Mouse (Mus musculus): ENCODE data around the gene Btnl6. TPM values are rescaled to one million over a fixed set of nuclear protein-coding genes. Genes with fewer than 3 reads are reported as not detected.

The Btnl6 gene
- polyA plus RNA-seq (2014; fragmentation: Illumina TruSeq; extraction: RNeasy Lipid Tissue Mini Kit (QIAGEN cat#74804); ENCODE audit: low replicate concordance), result 268 TPM

DNA sequence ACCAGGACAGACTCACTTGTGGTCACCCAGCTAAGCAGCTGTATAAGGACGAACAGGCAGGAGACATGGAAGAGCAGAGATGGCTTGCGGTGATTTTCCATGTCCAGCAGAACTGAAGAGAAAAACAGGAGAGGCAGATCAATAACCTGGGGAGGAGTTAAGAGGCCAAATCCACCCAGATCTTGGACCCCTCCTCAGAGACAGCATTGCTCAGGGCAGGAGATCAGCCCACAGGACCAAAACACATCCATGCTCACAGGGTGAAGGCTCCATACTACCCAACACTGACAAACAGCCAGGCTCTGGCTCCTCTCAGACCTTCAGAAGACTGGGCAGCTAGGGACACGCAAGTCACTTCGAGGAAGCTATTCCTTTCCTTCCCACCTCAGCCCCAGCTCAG lies at the start of gene Btnl6:
Btnl6 (minus strand) TSS at position 101 of the 400 bp plus-strand sequence.

DNA sequence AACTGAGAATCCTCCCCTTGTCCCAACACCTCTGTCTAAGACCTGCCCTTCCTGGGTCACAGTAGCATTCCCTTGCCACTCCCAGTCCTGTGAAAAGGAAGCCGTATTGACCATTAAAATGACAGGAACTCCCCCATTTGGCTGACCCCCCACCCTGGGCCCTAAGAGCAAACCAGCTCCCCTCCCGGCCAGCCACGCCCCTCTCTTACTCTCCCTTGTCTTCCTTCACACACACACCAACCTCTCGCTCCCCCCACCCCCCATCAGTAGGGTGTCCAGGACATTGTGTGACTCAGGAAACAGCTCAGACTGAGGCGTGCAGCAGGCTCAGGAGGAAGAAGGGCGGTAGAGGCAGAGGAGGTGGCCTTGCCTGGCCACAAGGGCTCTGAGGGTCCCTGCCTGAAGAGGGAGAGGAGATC lies 46.9 kb upstream of the Btnl6 start, which contains the start of gene Notch4:
Notch4 (plus strand) TSS at position 266 of the 419 bp plus-strand sequence.

DNA sequence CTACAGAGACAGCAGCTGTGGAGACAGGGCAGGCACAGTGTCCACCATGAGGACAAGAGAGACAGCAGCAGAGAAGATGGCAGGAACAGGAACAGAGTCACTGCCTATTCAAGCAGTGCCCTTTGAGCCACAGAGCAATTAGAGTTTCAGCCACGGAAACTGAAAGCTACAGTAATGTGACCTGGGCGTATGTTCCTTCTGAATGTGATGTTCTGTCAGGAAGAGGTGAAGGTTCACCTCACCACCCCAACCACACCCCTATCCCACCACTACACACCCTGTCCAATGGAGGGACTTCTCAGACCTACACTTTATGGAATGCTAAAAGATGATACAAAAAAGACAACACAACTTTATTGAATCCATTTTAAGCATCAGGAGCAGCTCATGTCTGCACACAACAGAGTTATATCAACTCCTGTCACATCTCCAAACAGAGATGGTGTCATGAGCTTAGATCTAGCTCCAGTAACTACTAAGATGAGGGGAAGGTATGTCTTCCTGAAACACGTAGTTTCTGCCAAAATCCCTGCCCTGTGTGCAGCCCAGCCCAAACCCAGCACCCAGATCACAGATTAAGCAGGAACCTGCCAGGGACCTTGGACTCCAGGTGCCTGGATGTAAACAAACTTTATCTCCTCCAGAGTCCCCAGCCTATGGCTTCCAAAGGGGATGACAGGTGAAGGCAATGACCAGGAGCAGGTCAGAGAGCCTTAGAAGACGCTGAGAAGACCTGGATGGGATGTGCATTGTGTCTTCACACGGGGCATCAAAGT lies 39.7 kb downstream of the Btnl6 start, which contains the start of gene Btnl4:
Btnl4 (minus strand) TSS at position 81 of the 776 bp plus-strand sequence.

Other genes starting within 250 kb of the Btnl6 start
- gene H2-Aa, start 229.5 kb downstream of the Btnl6 start, polyA plus RNA-seq (2014; fragmentation: Illumina TruSeq; extraction: RNeasy Lipid Tissue Mini Kit (QIAGEN cat#74804); ENCODE audit: low replicate concordance), result 122 TPM
- 5.2 TPM for gene H2-Eb1, start 211.5 kb downstream of the Btnl6 start, polyA plus RNA-seq (2014; fragmentation: Illumina TruSeq; extraction: RNeasy Lipid Tissue Mini Kit (QIAGEN cat#74804); ENCODE audit: low replicate concordance)
- gene H2-Eb2, start 191.7 kb downstream of the Btnl6 start, polyA plus RNA-seq (2014; fragmentation: Illumina TruSeq; extraction: RNeasy Lipid Tissue Mini Kit (QIAGEN cat#74804); ENCODE audit: low replicate concordance), result 2.7 TPM
- 76.7 TPM for gene Btnl2, start 162.5 kb downstream of the Btnl6 start, polyA plus RNA-seq (2014; fragmentation: Illumina TruSeq; extraction: RNeasy Lipid Tissue Mini Kit (QIAGEN cat#74804); ENCODE audit: low replicate concordance)
- gene Btnl1, start 140.2 kb downstream of the Btnl6 start, polyA plus RNA-seq (2014; fragmentation: Illumina TruSeq; extraction: RNeasy Lipid Tissue Mini Kit (QIAGEN cat#74804); ENCODE audit: low replicate concordance), result 231 TPM
- gene BC051142, start 118.5 kb downstream of the Btnl6 start, polyA plus RNA-seq (2014; fragmentation: Illumina TruSeq; extraction: RNeasy Lipid Tissue Mini Kit (QIAGEN cat#74804); ENCODE audit: low replicate concordance), result 1.1 TPM
- 36.6 TPM for gene Btnl4, start 40.0 kb downstream of the Btnl6 start, polyA plus RNA-seq (2014; fragmentation: Illumina TruSeq; extraction: RNeasy Lipid Tissue Mini Kit (QIAGEN cat#74804); ENCODE audit: low replicate concordance)
- gene Notch4, start 46.9 kb upstream of the Btnl6 start, polyA plus RNA-seq (2014; fragmentation: Illumina TruSeq; extraction: RNeasy Lipid Tissue Mini Kit (QIAGEN cat#74804); ENCODE audit: low replicate concordance), result 0.15 TPM
- gene Gpsm3, start 72.5 kb upstream of the Btnl6 start, polyA plus RNA-seq (2014; fragmentation: Illumina TruSeq; extraction: RNeasy Lipid Tissue Mini Kit (QIAGEN cat#74804); ENCODE audit: low replicate concordance), result 2.0 TPM
- gene Pbx2, start 73.9 kb upstream of the Btnl6 start, polyA plus RNA-seq (2014; fragmentation: Illumina TruSeq; extraction: RNeasy Lipid Tissue Mini Kit (QIAGEN cat#74804); ENCODE audit: low replicate concordance), result 13.8 TPM
- gene Ager, start 80.5 kb upstream of the Btnl6 start, polyA plus RNA-seq (2014; fragmentation: Illumina TruSeq; extraction: RNeasy Lipid Tissue Mini Kit (QIAGEN cat#74804); ENCODE audit: low replicate concordance), result not detected
- 56.8 TPM for gene Rnf5, start 86.3 kb upstream of the Btnl6 start, polyA plus RNA-seq (2014; fragmentation: Illumina TruSeq; extraction: RNeasy Lipid Tissue Mini Kit (QIAGEN cat#74804); ENCODE audit: low replicate concordance)
- gene Agpat1, start 86.9 kb upstream of the Btnl6 start, polyA plus RNA-seq (2014; fragmentation: Illumina TruSeq; extraction: RNeasy Lipid Tissue Mini Kit (QIAGEN cat#74804); ENCODE audit: low replicate concordance), result 3.7 TPM
- not detected for gene Egfl8, start 98.6 kb upstream of the Btnl6 start, polyA plus RNA-seq (2014; fragmentation: Illumina TruSeq; extraction: RNeasy Lipid Tissue Mini Kit (QIAGEN cat#74804); ENCODE audit: low replicate concordance)
- 0.74 TPM for gene Ppt2, start 111.2 kb upstream of the Btnl6 start, polyA plus RNA-seq (2014; fragmentation: Illumina TruSeq; extraction: RNeasy Lipid Tissue Mini Kit (QIAGEN cat#74804); ENCODE audit: low replicate concordance)
- gene Prrt1, start 112.2 kb upstream of the Btnl6 start, polyA plus RNA-seq (2014; fragmentation: Illumina TruSeq; extraction: RNeasy Lipid Tissue Mini Kit (QIAGEN cat#74804); ENCODE audit: low replicate concordance), result 1.6 TPM
- gene Fkbpl, start 127.4 kb upstream of the Btnl6 start, polyA plus RNA-seq (2014; fragmentation: Illumina TruSeq; extraction: RNeasy Lipid Tissue Mini Kit (QIAGEN cat#74804); ENCODE audit: low replicate concordance), result 1.6 TPM
- gene Atf6b, start 129.8 kb upstream of the Btnl6 start, polyA plus RNA-seq (2014; fragmentation: Illumina TruSeq; extraction: RNeasy Lipid Tissue Mini Kit (QIAGEN cat#74804); ENCODE audit: low replicate concordance), result 1.3 TPM
- not detected for gene Tnxb, start 153.2 kb upstream of the Btnl6 start, polyA plus RNA-seq (2014; fragmentation: Illumina TruSeq; extraction: RNeasy Lipid Tissue Mini Kit (QIAGEN cat#74804); ENCODE audit: low replicate concordance)
- gene C4b, start 226.5 kb upstream of the Btnl6 start, polyA plus RNA-seq (2014; fragmentation: Illumina TruSeq; extraction: RNeasy Lipid Tissue Mini Kit (QIAGEN cat#74804); ENCODE audit: low replicate concordance), result 0.19 TPM

Measured in small intestine, adult 10 weeks (tissue).